In genomic region chr3:8051167-8051566, GRCm38 (mm10) we compare ENCODE assay signal across 16 mouse cellular contexts.
DNase-seq lines count a peak whose midpoint lies in the region; ATAC-seq and TF ChIP-seq lines count a peak whose summit lies in the region.
"Had no signal": no experiment of that assay in that cellular context is flagged by ENCODE, and none has a peak within 500 bp of the region (broad histone marks: within the 10 kb centered on the region; RNA-seq: fewer than 3 reads in every experiment).

No protein-coding gene starts in this region.

- H3K36me3 ChIP-seq in midbrain, postnatal 0 days (ENCODE audit: insufficient read depth, low read length), result no peaks in the 10 kb centered on the region
- H3K36me3 ChIP-seq in midbrain, embryonic 14.5 days (ENCODE audit: control insufficient read depth, insufficient read depth, low read length), result no peaks in the 10 kb centered on the region
- H3K36me3 ChIP-seq in liver, postnatal 0 days (replicated peaks; ENCODE audit: insufficient read depth, low read length), result no peaks in the 10 kb centered on the region
- H3K36me3 ChIP-seq: limb, embryonic 15.5 days; lung, embryonic 15.5 days had no signal

- no peaks in the 10 kb centered on the region for H3K27me3 ChIP-seq in midbrain, postnatal 0 days (ENCODE audit: insufficient read depth, low read length)
- H3K27me3 ChIP-seq in midbrain, embryonic 14.5 days (ENCODE audit: control insufficient read depth, insufficient read depth, low read length), result no peaks in the 10 kb centered on the region
- no peaks in the 10 kb centered on the region for H3K27me3 ChIP-seq in liver, postnatal 0 days (ENCODE audit: insufficient read depth, low read length)
- H3K27me3 ChIP-seq: limb, embryonic 15.5 days; lung, embryonic 15.5 days had no signal

- H3K9me3 ChIP-seq in midbrain, postnatal 0 days (ENCODE audit: low read length), result no peaks in the 10 kb centered on the region
- no peaks in the 10 kb centered on the region for H3K9me3 ChIP-seq in midbrain, embryonic 14.5 days (ENCODE audit: control insufficient read depth, low read length)
- H3K9me3 ChIP-seq in liver, postnatal 0 days (ENCODE audit: low read length), result no peaks in the 10 kb centered on the region
- H3K9me3 ChIP-seq: limb, embryonic 15.5 days; lung, embryonic 15.5 days had no signal

- 86% methylated on average over 4 of the region's 4 CpGs for WGBS in midbrain, postnatal 0 days
- 90% methylated on average over 4 of the region's 4 CpGs for WGBS in midbrain, embryonic 14.5 days
- WGBS in liver, postnatal 0 days (ENCODE audit: insufficient replicate concordance), result 80% methylated on average over 4 of the region's 4 CpGs

- no peaks in the 10 kb centered on the region for H3K4me1 ChIP-seq in midbrain, postnatal 0 days (ENCODE audit: insufficient read depth, low read length)
- no peaks in the 10 kb centered on the region for H3K4me1 ChIP-seq in midbrain, embryonic 14.5 days (ENCODE audit: control insufficient read depth, insufficient read depth, low read length)
- peaks cover 6% of the 10 kb centered on the region; the same call in 1 of the 2 replicates for H3K4me1 ChIP-seq in embryonic fibroblast, embryonic 13.5 days (ENCODE audit: control insufficient read depth, insufficient read depth, low read length)
- no peaks in the 10 kb centered on the region for H3K4me1 ChIP-seq in liver, postnatal 0 days (ENCODE audit: insufficient read depth)
- H3K4me1 ChIP-seq: limb, embryonic 15.5 days; lung, embryonic 15.5 days had no signal

- no peak overlapping the region for H3K27ac ChIP-seq in midbrain, postnatal 0 days (ENCODE audit: low read depth, low read length)
- H3K27ac ChIP-seq in midbrain, embryonic 14.5 days (replicated peaks; ENCODE audit: low read depth, low read length), result no peak overlapping the region
- peak overlapping the region; percentile 92 for H3K27ac ChIP-seq in embryonic fibroblast, embryonic 13.5 days (ENCODE audit: insufficient read depth, low read length)
- peak overlapping the region; percentile 36; the same call in 1 of the 2 replicates for H3K27ac ChIP-seq in left cerebral cortex, adult 2 months
- H3K27ac ChIP-seq in liver, postnatal 0 days (ENCODE audit: low read depth), result no peak overlapping the region
- H3K27ac ChIP-seq: limb, embryonic 15.5 days; lung, embryonic 15.5 days had no signal

- H3K4me3 ChIP-seq in midbrain, postnatal 0 days (ENCODE audit: low read depth, low read length), result no peak overlapping the region
- H3K4me3 ChIP-seq in midbrain, embryonic 14.5 days (replicated peaks; ENCODE audit: low read depth, low read length), result no peak overlapping the region
- H3K4me3 ChIP-seq in embryonic fibroblast, embryonic 13.5 days (ENCODE audit: insufficient read depth, low read length), result no peak overlapping the region
- H3K4me3 ChIP-seq in left cerebral cortex, adult 2 months, result no peak overlapping the region
- H3K4me3 ChIP-seq in liver, postnatal 0 days (ENCODE audit: low read depth, low read length), result no peak overlapping the region
- H3K4me3 ChIP-seq: limb, embryonic 15.5 days; lung, embryonic 15.5 days had no signal

- H3K9ac ChIP-seq in midbrain, postnatal 0 days (replicated peaks; ENCODE audit: low read length, poor library complexity, severe bottlenecking), result no peak overlapping the region
- H3K9ac ChIP-seq in midbrain, embryonic 14.5 days (replicated peaks; ENCODE audit: low read length), result no peak overlapping the region
- H3K9ac ChIP-seq in liver, postnatal 0 days (replicated peaks), result no peak overlapping the region
- H3K9ac ChIP-seq: limb, embryonic 15.5 days; lung, embryonic 15.5 days had no signal

- DNase-seq in midbrain, postnatal 0 days (ENCODE audit: low spot score), result peak; percentile 9
- DNase-seq in midbrain, embryonic 14.5 days, result no peak
- peak; percentile 16 to 49 for DNase-seq in left cerebral cortex, adult 2 months (ENCODE audit: extremely low spot score in 1 of 2, low spot score in 2 of 2)
- peak; percentile 7 for DNase-seq in right cerebral cortex, postnatal 4 days
- DNase-seq in yolk sac, embryonic 10.5 days (ENCODE audit: low spot score), result no peak
- DNase-seq in MN1 (ENCODE audit: low spot score), result no peak
- DNase-seq in liver, postnatal 0 days, result no peak
- DNase-seq: cerebellum, adult 18-20 months; heart, adult 11 months; kidney, adult 8-10 months; spleen, adult 18-20 months; thymus, postnatal 25 days had no signal

- no peak overlapping the region for H3K4me2 ChIP-seq in midbrain, postnatal 0 days (ENCODE audit: low read depth, low read length, poor library complexity, severe bottlenecking)
- H3K4me2 ChIP-seq in midbrain, embryonic 14.5 days (ENCODE audit: low read length), result no peak overlapping the region
- no peak overlapping the region for H3K4me2 ChIP-seq in liver, postnatal 0 days (ENCODE audit: low read depth, low read length)
- H3K4me2 ChIP-seq: limb, embryonic 15.5 days; lung, embryonic 15.5 days had no signal

- no peak for TF ChIP-seq EP300 in liver, postnatal 0 days (IDR thresholded peaks at IDR 0.05; ENCODE audit: low read depth)

- TF ChIP-seq POLR2A in embryonic fibroblast, embryonic 13.5 days (IDR thresholded peaks at IDR 0.05; ENCODE audit: low read depth, low read length), result no peak

- intact Hi-C loops in left cerebral cortex, adult 2 months (cut with DNase I), result loop anchor here (5.0 kb wide), 2 partner anchors 446 to 461 kb away; no protein-coding TSS in a partner anchor

- no peak for TF ChIP-seq CTCF in midbrain, postnatal 0 days (IDR thresholded peaks at IDR 0.05)
- TF ChIP-seq CTCF in embryonic fibroblast, embryonic 13.5 days (IDR thresholded peaks at IDR 0.05; ENCODE audit: borderline replicate concordance, insufficient read depth, low read length), result no peak
- no peak for TF ChIP-seq CTCF in left cerebral cortex, adult 2 months (IDR thresholded peaks at IDR 0.05)
- TF ChIP-seq CTCF in liver, postnatal 0 days (IDR thresholded peaks at IDR 0.05; ENCODE audit: low read depth), result no peak

- ATAC-seq in midbrain, postnatal 0 days (ENCODE audit: low FRiP score), result no peak
- ATAC-seq in midbrain, embryonic 14.5 days (ENCODE audit: low FRiP score, low TSS enrichment), result no peak
- ATAC-seq in liver, postnatal 0 days, result no peak
- ATAC-seq: hindbrain, embryonic 16.5 days had no signal

Comparison
In these comparisons a context has a peak if more than half of its experiments do, and no peak if none do; other contexts are left out.
1. DNase-seq: peak in midbrain, postnatal 0 days (single experiment), left cerebral cortex, adult 2 months (2 of 2) and right cerebral cortex, postnatal 4 days (single experiment); none in midbrain, embryonic 14.5 days (single experiment), yolk sac, embryonic 10.5 days (single experiment), MN1 (single experiment) and liver, postnatal 0 days (single experiment).
2. H3K27ac ChIP-seq: peak in embryonic fibroblast, embryonic 13.5 days (single experiment) and left cerebral cortex, adult 2 months (single experiment); none in midbrain, postnatal 0 days (single experiment), midbrain, embryonic 14.5 days (single experiment) and liver, postnatal 0 days (single experiment).